Mouse (Mus musculus) T-helper 1 cell (primary cell): ENCODE results near the gene Serpina16.

Experiments
- in situ Hi-C: fragments of 300-600 bp; cut with MboI, MseI; formaldehyde crosslinking; loops from one replicate; pipeline ENCODE4 v1.15.1; 2025; ENCODE audit warnings: high pct_unique_total_duplicates

Gene Serpina16

DNA sequence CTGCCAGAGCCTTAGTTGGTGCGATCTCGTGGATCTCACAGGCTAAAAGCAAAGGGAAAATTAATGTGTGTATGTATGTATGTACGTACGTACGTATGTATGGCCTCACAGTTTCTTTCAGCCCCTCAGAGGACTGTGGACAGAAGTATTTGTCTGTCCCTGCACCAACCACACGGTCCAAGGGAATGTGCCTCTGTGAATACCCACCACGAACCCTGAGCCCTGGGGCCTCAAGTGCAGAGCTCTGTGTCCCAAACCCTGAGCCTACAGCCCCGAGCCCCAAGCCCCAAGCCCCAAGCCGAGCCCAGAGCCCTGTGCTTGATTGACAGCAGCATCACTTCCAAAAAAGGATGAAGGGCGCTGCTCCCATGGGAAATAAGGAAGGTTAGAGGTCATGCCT lies 17.9 kb downstream of the Serpina16 start:
- in situ Hi-C loops = no loop called here

DNA sequence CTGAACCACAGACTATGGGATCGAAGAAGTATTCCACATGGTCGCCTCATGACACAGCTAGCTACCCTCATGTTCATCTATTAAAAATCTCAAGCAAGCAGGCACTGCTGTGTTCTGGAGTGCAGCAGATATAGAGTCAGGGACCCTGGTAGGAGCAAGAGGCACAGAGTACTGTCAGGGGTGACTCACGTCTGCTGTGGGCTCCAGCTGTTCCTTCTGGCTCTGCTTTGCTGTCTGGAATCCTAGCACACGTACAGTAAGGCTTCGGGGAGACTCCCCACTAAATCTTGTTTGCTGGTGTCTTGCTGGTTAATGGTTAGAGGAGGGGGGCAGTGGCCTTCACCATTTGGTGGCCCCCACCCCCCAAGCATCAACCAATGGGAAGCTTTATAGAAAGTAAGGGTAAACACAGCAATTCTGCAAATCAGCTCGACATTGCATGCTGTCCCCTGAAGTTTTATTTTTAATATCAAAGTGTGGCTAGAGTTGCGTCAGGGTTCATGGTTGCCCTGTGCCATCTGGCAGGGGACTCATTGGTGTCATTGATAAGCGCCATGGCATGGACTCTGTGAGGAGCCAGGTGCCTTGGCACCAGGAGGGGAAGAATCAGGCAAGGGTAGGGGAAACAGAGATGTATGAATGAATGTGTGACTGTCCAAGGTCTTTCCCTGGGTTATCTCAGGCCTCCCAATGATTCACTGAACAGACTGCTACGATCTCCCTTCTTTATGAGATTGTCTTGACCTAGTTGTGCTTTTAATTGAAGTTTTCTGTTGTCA lies 18.9 kb downstream of the Serpina16 start, which contains the start of gene Serpina6:
Serpina6 (minus strand) TSS at position 365 of the 779 bp plus-strand sequence.
- in situ Hi-C loops = no loop called here

DNA sequence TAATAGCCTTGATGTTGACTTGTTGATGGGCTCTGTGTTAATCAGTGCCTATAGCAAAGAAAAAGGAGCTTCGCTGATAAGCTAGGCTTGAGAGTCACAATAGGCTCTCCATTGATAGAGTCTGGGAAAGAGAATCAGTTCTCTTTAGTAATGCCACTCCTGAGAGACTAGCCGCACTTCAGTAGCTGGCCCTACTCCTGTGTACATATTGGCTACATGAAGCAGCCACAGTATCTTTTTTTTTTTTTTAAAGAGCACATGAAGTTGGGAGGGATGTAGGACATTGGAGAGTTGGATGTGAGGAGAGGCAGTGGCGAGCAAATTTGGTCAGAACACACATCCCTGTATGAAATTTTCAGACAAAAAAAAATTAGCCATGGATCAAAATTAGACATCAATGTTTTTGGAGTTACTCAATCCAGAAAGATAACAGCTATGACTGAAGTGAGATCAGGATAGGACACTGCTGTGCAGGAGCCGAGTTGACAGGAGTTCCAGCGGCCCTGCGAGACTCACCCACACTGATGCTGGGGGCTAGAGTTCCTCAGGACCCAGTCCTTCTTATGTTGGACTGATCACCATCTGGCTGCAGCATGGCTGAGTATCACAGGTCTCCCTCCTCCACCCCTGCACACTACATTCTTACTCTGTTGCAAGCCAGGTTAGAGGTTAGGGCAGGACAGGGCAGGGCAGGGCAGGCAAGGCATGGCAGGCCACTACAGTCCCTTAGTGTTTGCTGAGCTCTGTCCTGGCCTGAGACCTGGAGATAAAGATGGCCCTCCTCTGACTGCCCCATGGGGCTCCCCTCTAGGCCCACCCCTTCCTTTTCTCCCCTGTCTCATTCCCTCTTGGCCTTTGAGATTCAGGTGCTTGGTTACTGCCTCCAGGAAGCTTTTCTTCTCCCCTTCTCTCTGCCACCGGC lies 20.6 kb downstream of the Serpina16 start:
- in situ Hi-C loops = no loop called here

DNA sequence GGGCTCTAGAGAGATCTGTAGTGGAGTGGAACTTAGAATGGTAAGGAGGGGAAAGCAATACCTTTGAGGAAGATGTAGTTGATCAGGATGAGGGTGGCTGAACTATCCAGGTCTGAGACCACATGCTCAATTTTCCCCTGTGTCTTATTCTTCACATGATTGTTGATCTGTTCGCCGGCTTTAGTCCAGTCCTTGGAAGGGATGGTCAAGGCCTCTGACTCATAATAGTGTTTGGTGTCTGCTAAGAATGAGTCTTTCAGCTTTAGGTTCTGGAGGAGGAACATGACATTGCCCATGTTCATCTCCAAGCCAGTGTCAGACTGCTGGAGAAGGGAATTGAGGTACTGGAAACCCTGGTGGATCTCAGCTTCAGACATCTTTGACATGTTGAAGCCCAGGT lies 22.1 kb downstream of the Serpina16 start:
- in situ Hi-C loops = no loop called here

DNA sequence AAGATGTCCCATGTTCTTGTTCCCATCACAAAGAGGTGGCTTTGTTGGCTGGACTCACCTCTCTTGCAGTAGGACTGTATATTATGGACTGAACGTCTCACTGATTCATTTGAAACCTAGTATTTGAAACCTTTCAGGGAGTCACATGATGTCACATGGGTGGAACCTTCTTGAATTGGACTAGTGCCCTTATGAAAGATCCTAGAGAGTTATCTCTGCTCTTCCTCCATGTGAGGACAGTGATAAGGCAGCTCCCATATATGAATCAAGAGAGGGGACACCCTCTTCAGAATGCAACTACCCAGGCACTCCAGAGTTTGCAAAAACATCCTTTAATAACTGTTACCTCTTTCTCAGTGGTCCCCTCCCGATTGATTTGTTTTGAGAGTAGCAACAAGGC lies 29.6 kb downstream of the Serpina16 start:
- in situ Hi-C loops = no loop called here

DNA sequence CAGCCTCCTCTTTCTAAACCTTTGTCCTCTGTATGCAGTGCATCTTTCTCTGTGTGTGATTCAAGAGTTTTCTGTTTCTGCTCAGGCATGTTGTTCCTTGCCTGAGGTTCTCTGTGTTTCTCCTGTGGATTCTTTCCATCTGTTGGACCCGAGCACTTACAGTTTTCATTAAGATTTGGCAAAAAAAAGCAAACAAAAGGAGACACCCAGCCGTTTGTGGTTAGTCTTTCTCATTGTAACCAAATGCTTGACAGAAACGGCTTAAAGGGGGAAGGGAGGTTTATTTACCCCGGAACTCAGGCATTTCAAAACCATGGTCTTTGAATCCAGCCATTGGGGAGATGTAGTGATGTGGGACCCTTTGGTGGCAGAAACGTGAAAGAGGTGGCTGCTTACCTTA lies 31.3 kb downstream of the Serpina16 start:
- in situ Hi-C loops = no loop called here

DNA sequence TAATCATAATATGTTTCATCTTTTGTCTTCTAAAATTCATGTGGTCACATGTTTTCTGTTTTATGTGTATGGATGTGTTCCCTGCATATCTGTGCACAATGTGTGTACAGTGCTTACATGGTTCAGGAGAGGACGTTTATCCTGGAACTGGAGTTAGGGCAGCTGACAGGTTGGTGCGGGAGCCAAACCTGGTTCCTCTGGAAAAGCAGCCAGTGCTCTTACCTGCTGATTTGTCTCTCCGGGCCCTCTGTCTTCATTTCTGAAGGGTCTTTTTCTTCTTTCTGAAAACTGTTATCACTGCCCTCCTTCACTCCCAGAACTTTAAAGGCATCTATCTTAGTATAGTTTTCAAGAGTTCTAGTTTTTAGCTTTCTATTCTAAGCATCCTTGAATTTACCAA lies 32.1 kb downstream of the Serpina16 start:
- in situ Hi-C loops = no loop called here

DNA sequence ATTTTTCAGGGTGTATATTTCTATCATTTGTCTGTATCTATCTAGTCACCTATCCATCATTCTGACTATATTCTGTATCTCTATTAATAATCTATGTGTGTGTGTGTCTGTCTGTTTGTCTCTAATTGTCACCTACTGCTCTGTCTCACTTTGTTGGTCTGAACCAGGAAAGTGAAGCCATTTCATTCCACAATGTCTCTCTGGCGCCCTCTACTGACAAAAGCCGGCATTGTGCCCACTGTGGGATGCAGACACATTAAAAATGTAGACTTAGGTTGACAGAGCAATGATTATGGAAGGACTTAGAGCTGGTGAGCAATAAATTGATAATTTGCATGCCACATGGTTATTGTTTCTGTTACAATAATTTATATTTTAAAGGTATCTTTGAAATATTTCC lies 32.6 kb downstream of the Serpina16 start:
- in situ Hi-C loops = no loop called here

DNA sequence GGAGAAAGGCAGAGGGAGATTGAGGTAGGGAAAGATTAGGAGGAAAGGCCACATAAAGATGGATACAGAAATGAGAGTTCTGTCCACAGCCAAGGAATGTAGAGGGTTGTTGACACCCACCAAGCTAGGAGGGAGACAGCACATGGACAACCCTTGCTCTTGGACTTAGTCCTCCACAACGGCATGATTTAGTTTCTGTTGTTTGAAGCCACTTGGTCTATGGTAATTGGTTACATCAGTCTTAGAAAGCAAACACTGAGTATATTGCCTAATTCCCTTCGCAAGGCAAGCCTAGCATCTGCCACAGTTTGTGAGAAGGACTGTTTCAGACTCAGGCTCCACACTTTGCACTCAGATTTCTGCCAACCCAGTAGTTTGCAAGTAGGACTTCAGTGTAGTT lies 40.1 kb downstream of the Serpina16 start:
- in situ Hi-C loops = loop anchor here (5.0 kb wide), 1 partner anchor 74 kb away; no protein-coding TSS in a partner anchor

DNA sequence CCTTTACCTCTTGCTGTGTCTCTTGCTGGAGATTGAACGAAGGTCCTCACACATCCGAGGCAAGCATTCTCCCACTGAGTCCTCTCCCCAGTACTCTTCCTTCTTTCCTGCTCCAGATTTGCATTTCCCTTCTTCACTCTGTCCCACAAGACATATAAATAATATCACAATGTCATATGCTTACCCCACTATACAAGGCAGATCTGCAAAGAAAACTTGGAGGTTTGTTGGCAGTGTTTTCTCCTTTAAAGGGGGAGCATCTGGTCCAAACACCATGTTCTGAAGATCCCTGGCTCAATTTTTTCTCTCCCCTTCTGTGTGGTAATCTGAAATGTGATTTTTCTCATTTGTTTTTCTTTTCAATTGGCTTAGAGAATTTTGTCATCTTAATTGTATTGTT lies 41.5 kb downstream of the Serpina16 start:
- in situ Hi-C loops = no loop called here

DNA sequence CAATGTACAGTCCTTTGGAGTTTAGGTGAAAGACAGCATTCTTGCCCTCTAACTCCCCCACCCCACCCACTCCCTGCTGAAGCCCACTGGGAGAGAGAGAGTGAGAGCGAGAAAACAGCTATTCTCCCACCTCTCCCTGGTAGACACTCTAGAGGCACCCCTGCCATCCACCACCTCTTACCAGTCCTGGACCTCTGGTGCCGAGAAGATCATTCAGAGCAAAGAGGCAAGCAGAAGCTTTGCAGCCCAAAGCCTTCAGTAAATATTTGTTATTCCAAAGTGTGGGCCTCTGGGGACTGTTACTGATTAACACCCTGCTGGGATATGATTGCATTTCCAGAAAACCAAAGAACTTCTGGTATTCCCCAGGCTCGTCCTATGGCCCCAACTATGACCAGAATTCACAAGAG lies 44.7 kb downstream of the Serpina16 start, which contains the start of gene Serpina10:
Serpina10 (minus strand) TSS at position 242 of the 410 bp plus-strand sequence.
- in situ Hi-C loops = no loop called here
